Mouse (Mus musculus): ENCODE measurements at regions not wholly inside any gene's neighbourhood (a gene's known extent, or its start where the extent isn't known, plus 50 kb on each side); places are given as distances from the start of the nearest gene placed in this dataset.

DNA sequence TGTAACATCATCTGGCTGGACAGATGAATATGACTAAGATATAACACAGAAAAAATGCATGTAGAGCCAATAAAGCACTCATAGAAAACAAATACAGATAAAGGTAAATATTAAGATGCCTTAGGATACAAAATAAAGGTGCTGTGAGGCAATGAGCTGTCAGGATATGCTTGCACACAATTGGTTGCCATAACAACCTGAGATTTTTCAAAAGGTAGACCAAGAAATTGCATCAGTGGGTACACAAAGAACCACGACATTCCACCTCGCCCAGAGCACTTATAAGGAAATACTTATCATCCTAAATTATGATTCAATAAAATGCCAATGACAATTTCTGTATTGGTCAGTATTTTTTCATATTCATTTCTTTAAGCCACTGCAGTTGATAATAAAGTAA is 521.3 kb upstream of the Tbc1d2b start:
- Histone ChIP-seq H3K27ac (no peak overlapping the region), H3K4me1 (replicated peaks; ENCODE audit: control insufficient read depth, insufficient read depth, low read length) (no peaks in the 10 kb centered on the region), H3K4me2 (replicated peaks) (no peak overlapping the region), H3K4me3 (replicated peaks; ENCODE audit: low read length) (no peak overlapping the region), H3K27me3 (ENCODE audit: control insufficient read depth, insufficient read depth, low read length) (no peaks in the 10 kb centered on the region), H3K36me3 (replicated peaks; ENCODE audit: control insufficient read depth, insufficient read depth) (no peaks in the 10 kb centered on the region), H3K9ac (no peak overlapping the region), H3K9me3 (ENCODE audit: control insufficient read depth, low read length) (no peaks in the 10 kb centered on the region)
- ATAC-seq (ENCODE audit: low FRiP score): no peak
- WGBS: 54% methylated on average over 2 of the region's 2 CpGs
- no peak for DNase-seq (ENCODE audit: low spot score)

GRCm38 (mm10) chr9:90816844-90817243 is 545.4 kb upstream of the Zic4 start:
- no peak for ATAC-seq (ENCODE audit: low FRiP score)
- Histone ChIP-seq H3K27ac (no peak overlapping the region), H3K9ac (no peak overlapping the region), H3K4me1 (replicated peaks; ENCODE audit: control insufficient read depth, insufficient read depth, low read length) (no peaks in the 10 kb centered on the region), H3K4me2 (replicated peaks) (no peak overlapping the region), H3K9me3 (ENCODE audit: control insufficient read depth, low read length) (no peaks in the 10 kb centered on the region), H3K27me3 (ENCODE audit: control insufficient read depth, insufficient read depth, low read length) (no peaks in the 10 kb centered on the region), H3K36me3 (replicated peaks; ENCODE audit: control insufficient read depth, insufficient read depth) (no peaks in the 10 kb centered on the region), H3K4me3 (replicated peaks; ENCODE audit: low read length) (no peak overlapping the region)
- 41% methylated on average over 4 of the region's 4 CpGs for WGBS
- DNase-seq (ENCODE audit: low spot score): no peak

- Histone ChIP-seq H3K4me2 (replicated peaks) (no peak overlapping the region), H3K27me3 (ENCODE audit: control insufficient read depth, insufficient read depth, low read length) (no peaks in the 10 kb centered on the region), H3K9me3 (ENCODE audit: control insufficient read depth, low read length) (no peaks in the 10 kb centered on the region), H3K9ac (no peak overlapping the region), H3K36me3 (replicated peaks; ENCODE audit: control insufficient read depth, insufficient read depth) (no peaks in the 10 kb centered on the region), H3K4me3 (replicated peaks; ENCODE audit: low read length) (no peak overlapping the region), H3K27ac (no peak overlapping the region), H3K4me1 (replicated peaks; ENCODE audit: control insufficient read depth, insufficient read depth, low read length) (no peaks in the 10 kb centered on the region)
- no peak for ATAC-seq (ENCODE audit: low FRiP score)
- DNase-seq (ENCODE audit: low spot score): no peak
- WGBS: 69% methylated on average over 4 of the region's 4 CpGs
Measured at GRCm38 (mm10) chr9:90823574-90824280, 538.5 kb upstream of the Zic4 start.

DNA sequence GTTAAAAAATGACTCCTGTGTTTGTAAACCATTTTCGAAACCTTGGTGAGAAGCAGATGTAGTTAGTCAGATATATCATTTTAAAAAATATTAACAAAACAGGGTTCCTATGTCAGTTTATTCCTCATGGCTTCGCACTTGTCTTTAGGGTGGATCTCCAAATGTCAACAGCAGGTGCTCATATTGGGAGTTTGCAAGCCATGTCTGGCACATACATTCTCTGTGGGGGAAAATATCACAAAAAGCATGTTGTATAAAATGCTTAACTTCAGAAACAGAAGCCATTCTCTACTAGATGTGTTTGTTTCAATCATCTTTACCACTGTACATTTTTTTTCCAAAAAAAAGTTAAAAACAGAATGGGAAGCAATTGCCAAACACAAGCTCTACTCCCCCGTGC is 534.7 kb upstream of the Zic4 start:
- Histone ChIP-seq H3K27ac (no peak overlapping the region), H3K4me1 (replicated peaks; ENCODE audit: control insufficient read depth, insufficient read depth, low read length) (no peaks in the 10 kb centered on the region), H3K9ac (no peak overlapping the region), H3K27me3 (ENCODE audit: control insufficient read depth, insufficient read depth, low read length) (no peaks in the 10 kb centered on the region), H3K4me3 (replicated peaks; ENCODE audit: low read length) (no peak overlapping the region), H3K9me3 (ENCODE audit: control insufficient read depth, low read length) (no peaks in the 10 kb centered on the region), H3K36me3 (replicated peaks; ENCODE audit: control insufficient read depth, insufficient read depth) (no peaks in the 10 kb centered on the region), H3K4me2 (replicated peaks) (no peak overlapping the region)
- DNase-seq (ENCODE audit: low spot score) (no peak), ATAC-seq (ENCODE audit: low FRiP score) (no peak)
- WGBS: 70% methylated on average over 3 of the region's 3 CpGs

GRCm38 (mm10) chr9:90828701-90829100 is 533.5 kb upstream of the Zic4 start:
- no peak overlapping the region for H3K9ac ChIP-seq
- DNase-seq (ENCODE audit: low spot score) (no peak), ATAC-seq (ENCODE audit: low FRiP score) (no peak)
- 42% methylated on average over 5 of the region's 5 CpGs for WGBS
- H3K27me3 ChIP-seq (ENCODE audit: control insufficient read depth, insufficient read depth, low read length): no peaks in the 10 kb centered on the region
- H3K4me1 ChIP-seq (replicated peaks; ENCODE audit: control insufficient read depth, insufficient read depth, low read length): no peaks in the 10 kb centered on the region
- no peak overlapping the region for H3K27ac ChIP-seq
- H3K4me2 ChIP-seq (replicated peaks): no peak overlapping the region
- no peaks in the 10 kb centered on the region for H3K9me3 ChIP-seq (ENCODE audit: control insufficient read depth, low read length)
- no peak overlapping the region for H3K4me3 ChIP-seq (replicated peaks; ENCODE audit: low read length)
- H3K36me3 ChIP-seq (replicated peaks; ENCODE audit: control insufficient read depth, insufficient read depth): no peaks in the 10 kb centered on the region

GRCm38 (mm10) chr9:90830704-90831103 is 531.5 kb upstream of the Zic4 start:
- no peaks in the 10 kb centered on the region for H3K9me3 ChIP-seq (ENCODE audit: control insufficient read depth, low read length)
- no peak overlapping the region for H3K27ac ChIP-seq
- H3K4me3 ChIP-seq (replicated peaks; ENCODE audit: low read length): no peak overlapping the region
- H3K36me3 ChIP-seq (replicated peaks; ENCODE audit: control insufficient read depth, insufficient read depth): no peaks in the 10 kb centered on the region
- H3K4me2 ChIP-seq (replicated peaks): no peak overlapping the region
- 62% methylated on average over 4 of the region's 4 CpGs for WGBS
- H3K27me3 ChIP-seq (ENCODE audit: control insufficient read depth, insufficient read depth, low read length): no peaks in the 10 kb centered on the region
- H3K9ac ChIP-seq: no peak overlapping the region
- ATAC-seq (ENCODE audit: low FRiP score) (no peak), DNase-seq (ENCODE audit: low spot score) (no peak)
- H3K4me1 ChIP-seq (replicated peaks; ENCODE audit: control insufficient read depth, insufficient read depth, low read length): no peaks in the 10 kb centered on the region

DNA sequence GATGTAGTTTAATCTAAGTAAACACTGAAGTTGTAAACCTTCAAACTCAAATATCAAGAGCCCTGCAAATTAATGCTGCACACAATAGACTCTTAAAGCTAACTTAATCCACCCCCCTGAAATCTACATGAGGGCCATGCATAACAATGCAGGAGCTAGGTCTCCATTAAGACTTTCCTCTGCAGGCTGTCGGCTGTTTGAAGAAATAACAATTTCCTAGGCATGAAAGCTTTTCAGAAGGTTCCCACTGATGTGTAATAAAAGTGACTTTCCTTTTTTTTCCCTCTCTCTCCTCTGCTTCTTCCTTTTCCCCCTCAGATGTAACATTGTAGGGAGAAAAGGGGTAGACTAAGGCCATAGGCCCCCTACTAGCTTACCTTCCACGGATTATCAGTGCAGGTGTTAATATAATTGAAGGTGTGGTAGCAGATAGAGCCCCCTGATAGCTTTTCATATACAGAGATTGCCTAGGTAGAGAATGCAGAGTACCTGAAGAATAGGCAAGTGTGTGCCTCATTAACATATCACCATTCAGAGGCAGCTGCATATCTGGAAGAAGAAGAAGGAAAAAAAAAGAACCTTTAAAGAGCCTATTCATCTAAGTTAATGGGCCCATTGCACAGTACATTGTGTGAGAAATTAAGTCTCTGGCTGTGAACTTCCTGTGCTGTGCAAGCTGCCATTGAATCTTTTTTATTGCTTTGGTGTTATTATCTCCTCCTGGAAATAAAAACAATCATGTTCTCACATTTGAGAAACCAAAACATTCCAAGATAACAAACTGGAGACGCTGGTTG is 528.3 kb upstream of the Zic4 start:
- 13% methylated on average over 3 of the region's 3 CpGs for WGBS

DNA sequence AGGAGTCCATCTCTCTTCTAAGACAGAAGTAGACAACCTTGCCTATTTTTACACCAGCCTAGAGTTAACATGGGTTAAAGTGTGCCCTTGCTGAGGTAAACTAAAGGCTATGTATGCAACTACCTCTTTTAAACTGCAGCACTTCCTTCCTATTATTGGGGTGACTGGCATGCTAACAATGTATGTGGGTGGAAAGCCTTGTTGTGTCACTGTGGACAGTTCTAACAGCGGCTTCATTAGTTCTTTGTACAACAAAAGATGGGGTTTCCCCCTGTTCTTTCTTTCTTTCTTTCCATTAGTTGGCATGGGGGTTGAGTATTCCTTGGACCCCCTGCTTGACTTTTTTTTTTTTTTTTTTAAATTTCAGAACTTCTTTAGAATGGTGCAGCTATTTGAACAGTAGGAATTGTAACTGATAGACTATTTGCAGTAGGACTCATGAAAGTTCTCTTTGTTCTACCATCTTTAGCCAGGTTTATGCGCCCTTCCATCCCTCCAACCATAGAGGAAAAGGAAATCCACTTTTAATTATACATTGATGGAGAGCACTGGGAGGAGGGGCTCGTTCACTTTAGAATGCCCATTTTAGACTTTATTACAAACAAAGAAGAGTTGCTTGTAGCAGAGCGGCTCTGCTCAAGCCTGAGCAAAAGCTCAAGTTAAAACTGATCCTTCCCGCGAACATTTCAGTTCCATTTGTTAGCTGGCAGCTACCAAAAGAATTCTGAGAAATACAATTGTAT is 523.9 kb upstream of the Zic4 start:
- Histone ChIP-seq H3K36me3 (replicated peaks; ENCODE audit: control insufficient read depth, insufficient read depth) (no peaks in the 10 kb centered on the region), H3K27ac (no peak overlapping the region), H3K4me3 (replicated peaks; ENCODE audit: low read length) (no peak overlapping the region), H3K4me1 (replicated peaks; ENCODE audit: control insufficient read depth, insufficient read depth, low read length) (no peaks in the 10 kb centered on the region), H3K9me3 (ENCODE audit: control insufficient read depth, low read length) (no peaks in the 10 kb centered on the region), H3K4me2 (replicated peaks) (no peak overlapping the region), H3K27me3 (ENCODE audit: control insufficient read depth, insufficient read depth, low read length) (no peaks in the 10 kb centered on the region), H3K9ac (no peak overlapping the region)
- WGBS: 48% methylated on average over 6 of the region's 6 CpGs
- ATAC-seq (ENCODE audit: low FRiP score) (no peak), DNase-seq (ENCODE audit: low spot score) (no peak)

More for the DNA sequence above, 528.3 kb upstream of the Zic4 start:
- no peak overlapping the region for H3K27ac ChIP-seq
- H3K4me2 ChIP-seq (replicated peaks): no peak overlapping the region
- no peak for DNase-seq (ENCODE audit: low spot score)
- no peaks in the 10 kb centered on the region for H3K27me3 ChIP-seq (ENCODE audit: control insufficient read depth, insufficient read depth, low read length)
- H3K9ac ChIP-seq: no peak overlapping the region
- H3K9me3 ChIP-seq (ENCODE audit: control insufficient read depth, low read length): no peaks in the 10 kb centered on the region
- H3K36me3 ChIP-seq (replicated peaks; ENCODE audit: control insufficient read depth, insufficient read depth): no peaks in the 10 kb centered on the region
- H3K4me3 ChIP-seq (replicated peaks; ENCODE audit: low read length): no peak overlapping the region
- no peaks in the 10 kb centered on the region for H3K4me1 ChIP-seq (replicated peaks; ENCODE audit: control insufficient read depth, insufficient read depth, low read length)
- no peak for ATAC-seq (ENCODE audit: low FRiP score)

DNA sequence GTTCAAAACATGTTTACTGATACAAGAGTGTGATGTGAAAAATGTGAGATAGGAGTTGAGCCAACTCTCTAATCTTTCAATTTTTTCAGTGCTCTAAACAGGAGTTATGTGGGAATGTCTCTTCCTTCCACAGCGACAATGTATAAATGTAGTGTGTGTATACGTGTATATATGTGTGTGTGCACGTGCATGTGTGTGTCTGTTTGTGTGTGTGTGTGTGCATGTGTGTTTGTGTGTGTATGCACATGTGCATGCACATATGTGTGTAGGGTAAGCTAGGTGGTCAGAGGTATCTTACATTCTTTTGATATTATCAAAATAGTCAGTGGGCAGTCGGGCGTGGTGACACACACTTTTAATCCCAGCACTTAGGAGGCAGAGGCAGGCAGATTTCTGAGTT is 511.2 kb upstream of the Zic4 start:
- H3K4me3 ChIP-seq (replicated peaks; ENCODE audit: low read length): no peak overlapping the region
- H3K9ac ChIP-seq: no peak overlapping the region
- H3K9me3 ChIP-seq (ENCODE audit: control insufficient read depth, low read length): no peaks in the 10 kb centered on the region
- no peak for DNase-seq (ENCODE audit: low spot score)
- H3K27ac ChIP-seq: no peak overlapping the region
- no peaks in the 10 kb centered on the region for H3K36me3 ChIP-seq (replicated peaks; ENCODE audit: control insufficient read depth, insufficient read depth)
- no peak for ATAC-seq (ENCODE audit: low FRiP score)
- no peaks in the 10 kb centered on the region for H3K4me1 ChIP-seq (replicated peaks; ENCODE audit: control insufficient read depth, insufficient read depth, low read length)
- no peaks in the 10 kb centered on the region for H3K27me3 ChIP-seq (ENCODE audit: control insufficient read depth, insufficient read depth, low read length)
- 95% methylated on average over 5 of the region's 5 CpGs for WGBS
- H3K4me2 ChIP-seq (replicated peaks): no peak overlapping the region
